Mouse (Mus musculus): ENCODE measurements around the gene Sirt1.

- TF ChIP-seq POLR2A (IDR thresholded peaks at IDR 0.05; ENCODE audit: borderline replicate concordance, extremely low read depth, insufficient read depth, insufficient read length, poor library complexity, severe bottlenecking) (no peak), CTCF (IDR thresholded peaks at IDR 0.05; ENCODE audit: borderline replicate concordance, extremely low read depth, insufficient read depth, insufficient read length) (no peak)
These were observed at the start of gene Sirt1 for GRCm38 (mm10) chr10:63381498-63382280.
